ENCODE assay signal across 32 mouse cellular contexts in genomic region chr4:63983098-63983445, GRCm38 (mm10).
DNase-seq lines count a peak whose midpoint lies in the region; ATAC-seq and TF ChIP-seq lines count a peak whose summit lies in the region.
"Had no signal": no experiment of that assay in that cellular context is flagged by ENCODE, and none has a peak within 500 bp of the region (broad histone marks: within the 10 kb centered on the region; RNA-seq: fewer than 3 reads in every experiment).

No protein-coding gene starts in this region.

- no peak for TF ChIP-seq CTCF in kidney, postnatal 0 days (IDR thresholded peaks at IDR 0.05; ENCODE audit: low read depth)
- TF ChIP-seq CTCF in lung, postnatal 0 days (IDR thresholded peaks at IDR 0.05) = no peak
- no peak for TF ChIP-seq CTCF in lung, adult 2 months (IDR thresholded peaks at IDR 0.05; ENCODE audit: insufficient read depth, low read length)

- H3K27me3 ChIP-seq in kidney, postnatal 0 days (ENCODE audit: insufficient read depth, low read length) = no peaks in the 10 kb centered on the region
- no peaks in the 10 kb centered on the region for H3K27me3 ChIP-seq in lung, postnatal 0 days (replicated peaks; ENCODE audit: insufficient read depth, low read length)
- no peaks in the 10 kb centered on the region for H3K27me3 ChIP-seq in embryonic facial prominence, embryonic 14.5 days (replicated peaks; ENCODE audit: control insufficient read depth, insufficient read depth, low read length)
- H3K27me3 ChIP-seq in stomach, embryonic 15.5 days (replicated peaks) = no peaks in the 10 kb centered on the region
- H3K27me3 ChIP-seq: hindbrain, embryonic 12.5 days; intestine, embryonic 15.5 days; liver, embryonic 15.5 days; megakaryocyte, embryonic 14.5 days; neural tube, embryonic 12.5 days had no signal

- no peak; the same call in 1 of the 2 replicates for ATAC-seq in kidney, postnatal 0 days (replicated peaks; ENCODE audit: low FRiP score, low read depth)
- no peak for ATAC-seq in lung, postnatal 0 days
- ATAC-seq in embryonic facial prominence, embryonic 14.5 days (ENCODE audit: low read depth) = no peak
- no peak for ATAC-seq in stomach, embryonic 15.5 days (ENCODE audit: insufficient read depth, low FRiP score, low read depth)
- ATAC-seq: forebrain, embryonic 14.5 days; intestine, embryonic 15.5 days had no signal

- H3K9me3 ChIP-seq in kidney, postnatal 0 days (replicated peaks; ENCODE audit: low read length) = no peaks in the 10 kb centered on the region
- H3K9me3 ChIP-seq in lung, postnatal 0 days (ENCODE audit: low read length) = no peaks in the 10 kb centered on the region
- H3K9me3 ChIP-seq in embryonic facial prominence, embryonic 14.5 days (ENCODE audit: control insufficient read depth, low read length) = no peaks in the 10 kb centered on the region
- no peaks in the 10 kb centered on the region for H3K9me3 ChIP-seq in stomach, embryonic 15.5 days
- H3K9me3 ChIP-seq: hindbrain, embryonic 12.5 days; intestine, embryonic 15.5 days; liver, embryonic 15.5 days; megakaryocyte, embryonic 14.5 days; midbrain, embryonic 12.5 days; neural tube, embryonic 12.5 days had no signal

- no peak for TF ChIP-seq EP300 in lung, postnatal 0 days (IDR thresholded peaks at IDR 0.05)

- no peak overlapping the region for H3K4me3 ChIP-seq in kidney, postnatal 0 days (replicated peaks; ENCODE audit: low read depth, low read length)
- no peak overlapping the region for H3K4me3 ChIP-seq in lung, postnatal 0 days (ENCODE audit: low read depth, low read length)
- no peak overlapping the region for H3K4me3 ChIP-seq in lung, adult 2 months (replicated peaks; ENCODE audit: extremely low read depth, low read depth, low read length)
- H3K4me3 ChIP-seq in embryonic facial prominence, embryonic 14.5 days (ENCODE audit: low read depth, low read length) = no peak overlapping the region
- H3K4me3 ChIP-seq in stomach, embryonic 15.5 days (replicated peaks) = no peak overlapping the region
- H3K4me3 ChIP-seq: hindbrain, embryonic 12.5 days; intestine, embryonic 15.5 days; liver, embryonic 15.5 days; megakaryocyte, embryonic 14.5 days; midbrain, embryonic 12.5 days; myocyte; neural tube, embryonic 12.5 days had no signal

- H3K4me2 ChIP-seq in kidney, postnatal 0 days (ENCODE audit: low read length) = peak overlapping the region; percentile 23; the same call in 1 of the 2 replicates
- peak overlapping the region; percentile 27; the same call in 1 of the 2 replicates for H3K4me2 ChIP-seq in lung, postnatal 0 days (replicated peaks; ENCODE audit: low read depth, low read length)
- no peak overlapping the region for H3K4me2 ChIP-seq in embryonic facial prominence, embryonic 14.5 days (ENCODE audit: low read depth, low read length)
- no peak overlapping the region for H3K4me2 ChIP-seq in stomach, embryonic 15.5 days
- H3K4me2 ChIP-seq: heart, embryonic 11.5 days; hindbrain, embryonic 12.5 days; intestine, embryonic 15.5 days; liver, embryonic 15.5 days; midbrain, embryonic 12.5 days; neural tube, embryonic 12.5 days had no signal

- 12% methylated on average over 8 of the region's 8 CpGs for WGBS in kidney, postnatal 0 days
- WGBS in lung, postnatal 0 days = 7% methylated on average over 8 of the region's 8 CpGs
- 22% methylated on average over 8 of the region's 8 CpGs for WGBS in lung, adult 2 months
- WGBS in embryonic facial prominence, embryonic 14.5 days = 23% methylated on average over 8 of the region's 8 CpGs
- 21% methylated on average over 8 of the region's 8 CpGs for WGBS in stomach, embryonic 15.5 days

- no peaks in the 10 kb centered on the region for H3K4me1 ChIP-seq in kidney, postnatal 0 days (replicated peaks; ENCODE audit: insufficient read depth, low read length)
- H3K4me1 ChIP-seq in lung, postnatal 0 days (ENCODE audit: insufficient read depth, low read depth, low read length) = peaks cover 9% of the 10 kb centered on the region; the same call in 1 of the 2 replicates
- peaks cover 8% of the 10 kb centered on the region for H3K4me1 ChIP-seq in lung, adult 2 months (ENCODE audit: control insufficient read depth, insufficient read depth, low read length)
- H3K4me1 ChIP-seq in embryonic facial prominence, embryonic 14.5 days (ENCODE audit: control insufficient read depth, insufficient read depth, low read length) = 0 out of 2 replicates have a peak, but pooled peaks cover 10% of the 10 kb centered on the region
- H3K4me1 ChIP-seq in stomach, embryonic 15.5 days = peaks cover 11% of the 10 kb centered on the region; the same call in 1 of the 2 replicates
- H3K4me1 ChIP-seq: liver, embryonic 15.5 days; megakaryocyte, embryonic 14.5 days; neural tube, embryonic 12.5 days had no signal

- H3K36me3 ChIP-seq in kidney, postnatal 0 days (ENCODE audit: insufficient read depth, low read length) = no peaks in the 10 kb centered on the region
- H3K36me3 ChIP-seq in lung, postnatal 0 days (ENCODE audit: insufficient read depth, low read length) = no peaks in the 10 kb centered on the region
- H3K36me3 ChIP-seq in embryonic facial prominence, embryonic 14.5 days (ENCODE audit: control insufficient read depth, insufficient read depth, low read length) = 0 out of 2 replicates have a peak, but pooled peaks cover 3% of the 10 kb centered on the region
- no peaks in the 10 kb centered on the region for H3K36me3 ChIP-seq in stomach, embryonic 15.5 days
- H3K36me3 ChIP-seq: hindbrain, embryonic 12.5 days; intestine, embryonic 15.5 days; liver, embryonic 15.5 days; midbrain, embryonic 12.5 days; neural tube, embryonic 12.5 days had no signal

- DNase-seq in kidney, postnatal 0 days (ENCODE audit: low spot score) = peak; percentile 68
- no peak for DNase-seq in kidney, adult 11 months
- no peak for DNase-seq in lung, postnatal 0 days (ENCODE audit: low spot score)
- no peak for DNase-seq in lung, adult 2 months
- peak; percentile 65 for DNase-seq in embryonic facial prominence, embryonic 14.5 days (ENCODE audit: low spot score)
- DNase-seq in spleen, adult 18-20 months = no peak
- DNase-seq: adrenal gland, postnatal 25 days; B cell, adult 2 months; cerebellum, adult 11-12 months; cerebellum, adult 9-11 months; embryo, embryonic 11 days; gastrocnemius, postnatal 25 days; heart, adult 18-20 months; heart, postnatal 36 days; kidney, postnatal 10 days; layer of hippocampus, adult 9-11 months; lung, postnatal 4 days; retina, postnatal 1 day; right cerebral cortex, postnatal 14 days; thymus, adult 18-20 months; thymus, postnatal 25 days had no signal

- TF ChIP-seq POLR2A in lung, adult 2 months (IDR thresholded peaks at IDR 0.05; ENCODE audit: borderline replicate concordance, extremely low read depth, low read depth, low read length) = no peak

- no peak overlapping the region for H3K27ac ChIP-seq in kidney, postnatal 0 days
- H3K27ac ChIP-seq in lung, postnatal 0 days (ENCODE audit: low read length) = no peak overlapping the region
- H3K27ac ChIP-seq in embryonic facial prominence, embryonic 14.5 days (replicated peaks; ENCODE audit: low read depth, low read length) = no peak overlapping the region
- H3K27ac ChIP-seq in stomach, embryonic 15.5 days = 0 out of 2 replicates have a peak overlapping the region, but pooled peaks have one; percentile 40
- H3K27ac ChIP-seq: hindbrain, embryonic 12.5 days; hindbrain, postnatal 0 days; intestine, embryonic 15.5 days; liver, embryonic 15.5 days; midbrain, embryonic 12.5 days; neural tube, embryonic 12.5 days had no signal

- no peak overlapping the region for H3K9ac ChIP-seq in kidney, postnatal 0 days (ENCODE audit: low read depth, low read length)
- no peak overlapping the region for H3K9ac ChIP-seq in lung, postnatal 0 days (replicated peaks; ENCODE audit: low read depth)
- H3K9ac ChIP-seq in embryonic facial prominence, embryonic 14.5 days (ENCODE audit: low read depth, low read length) = no peak overlapping the region
- H3K9ac ChIP-seq in stomach, embryonic 15.5 days = no peak overlapping the region
- H3K9ac ChIP-seq: hindbrain, embryonic 12.5 days; intestine, embryonic 15.5 days; liver, embryonic 15.5 days; midbrain, embryonic 12.5 days; neural tube, embryonic 12.5 days had no signal

Comparison
In these comparisons a context has a peak if more than half of its experiments do, and no peak if none do; other contexts are left out.
1. DNase-seq: peak in kidney, postnatal 0 days (single experiment) and embryonic facial prominence, embryonic 14.5 days (single experiment); none in kidney, adult 11 months (single experiment), lung, postnatal 0 days (single experiment), lung, adult 2 months (single experiment) and spleen, adult 18-20 months (0 of 2).
2. H3K4me2 ChIP-seq: peak in kidney, postnatal 0 days (single experiment) and lung, postnatal 0 days (single experiment); none in embryonic facial prominence, embryonic 14.5 days (single experiment) and stomach, embryonic 15.5 days (single experiment).